Mouse (Mus musculus) liver, embryonic 12.5 days (tissue): ENCODE measurements around the gene Idh3b. TPM values are rescaled to one million over a fixed set of nuclear protein-coding genes. Genes with fewer than 3 reads are reported as not detected.

Experiments
- ATAC-seq: fragments of 200-750 bp; cut with Nextera tagmentation; 2 replicates; pipeline ENCODE4 v1.8.0; 2017; ENCODE audit warnings: moderate number of reproducible peaks, mild to moderate bottlenecking, moderate library complexity
- H3K27ac ChIP-seq: fragments of 300-500 bp; sonication (generic); 2 replicates; pipeline ENCODE4 v1.5.1; 2016; ENCODE audit warnings: mild to moderate bottlenecking
- H3K27me3 ChIP-seq: fragments of 300-500 bp; sonication (generic); replicated peaks from 2 replicates; pipeline ENCODE4 v1.6.1; 2016; ENCODE audit warnings: mild to moderate bottlenecking, moderate library complexity
- H3K36me3 ChIP-seq: fragments of 300-500 bp; sonication (generic); 2 replicates; pipeline ENCODE4 v1.6.1; 2016; ENCODE audit warnings: mild to moderate bottlenecking, moderate library complexity
- H3K4me1 ChIP-seq: fragments of 300-500 bp; sonication (generic); 2 replicates; pipeline ENCODE4 v1.6.1; 2016
- H3K4me2 ChIP-seq: fragments of 300-500 bp; sonication (generic); 2 replicates; pipeline ENCODE4 v1.6.1; 2016; ENCODE audit warnings: mild to moderate bottlenecking, moderate library complexity
- H3K4me3 ChIP-seq: fragments of 300-500 bp; sonication (generic); 2 replicates; pipeline ENCODE4 v1.5.1; 2016; ENCODE audit warnings: mild to moderate bottlenecking, moderate library complexity
- H3K9ac ChIP-seq: fragments of 300-500 bp; sonication (generic); 2 replicates; pipeline ENCODE4 v1.6.1; 2016; ENCODE audit warnings: mild to moderate bottlenecking, moderate library complexity
- H3K9me3 ChIP-seq: fragments of 300-500 bp; sonication (generic); replicated peaks from 2 replicates; pipeline ENCODE4 v1.6.1; 2016; ENCODE audit warnings: mild to moderate bottlenecking, moderate library complexity
- WGBS: fragments of 180-500 bp; shearing (Covaris S2); methylation state at CpG from one replicate; pipeline ENCODE4 v1.1.7; 2016; ENCODE audit not compliant: insufficient replicate concordance; 5-methylcytosine and 5-hydroxymethylcytosine counted together
- polyA plus RNA-seq: library from polyadenylated mRNA; unstranded; fragments of >200 nt; fragmentation: Nextera tagmentation; extraction: Ambion mirVana; gene quantifications from 2 replicates; pipeline ENCODE4 v1.2.1, GENCODE M21; 2016

The Idh3b gene
- polyA plus RNA-seq, 1 experiment from 2014 or later = 127 TPM

DNA sequence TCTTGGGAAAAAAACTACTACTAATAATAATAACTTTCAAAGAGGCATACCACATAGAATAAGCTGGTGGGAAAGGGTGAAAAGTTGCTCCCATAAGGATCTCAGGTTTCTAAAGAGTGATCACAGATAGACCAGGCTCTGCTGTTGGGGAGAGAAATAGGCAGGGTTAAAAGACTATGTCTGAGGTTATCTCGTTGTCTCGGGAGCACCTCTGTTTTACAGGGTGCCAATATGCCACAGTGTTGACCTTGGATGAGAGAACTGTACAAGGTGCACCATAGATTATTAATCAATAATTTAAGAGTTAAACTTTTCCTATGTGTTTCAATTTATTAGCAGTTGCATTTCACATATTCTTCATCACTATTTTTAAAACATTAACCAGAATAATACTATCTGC is 22.4 kb downstream of the Idh3b start:
- Histone ChIP-seq H3K4me1 (peaks cover 75% of the 10 kb centered on the region), H3K9ac (no peak overlapping the region), H3K4me3 (no peak overlapping the region), H3K36me3 (no peaks in the 10 kb centered on the region), H3K9me3 (no peaks in the 10 kb centered on the region), H3K4me2 (peak overlapping the region; percentile 65), H3K27me3 (no peaks in the 10 kb centered on the region), H3K27ac (peak overlapping the region; percentile 71)
- peak; percentile 55 for ATAC-seq
- 25% methylated on average over 2 of the region's 2 CpGs for WGBS

DNA sequence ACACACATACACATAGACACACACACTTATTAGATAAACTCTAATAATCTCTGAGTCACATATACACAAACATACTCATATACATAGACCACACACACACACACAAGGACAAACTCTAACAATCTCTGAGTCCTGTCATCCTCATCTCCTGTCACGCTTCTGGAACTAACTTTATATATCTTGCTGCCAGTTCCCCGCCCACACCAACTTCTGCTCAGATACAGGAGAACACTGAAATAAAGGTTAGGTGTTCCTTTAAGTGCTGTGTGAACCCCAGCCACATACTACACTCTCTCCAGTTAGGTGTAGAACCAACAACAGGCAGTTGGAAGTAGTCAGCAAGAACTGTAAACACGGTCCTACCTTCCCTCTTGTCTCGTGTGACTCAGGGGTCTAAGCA is 23.5 kb downstream of the Idh3b start:
- H3K27me3 ChIP-seq = no peaks in the 10 kb centered on the region
- H3K9me3 ChIP-seq = no peaks in the 10 kb centered on the region
- 0 out of 2 replicates have a peak overlapping the region, but pooled peaks have one; percentile 18 for H3K9ac ChIP-seq
- H3K4me2 ChIP-seq = 0 out of 2 replicates have a peak overlapping the region, but pooled peaks have one; percentile 27
- 66% methylated on average over 4 of the region's 4 CpGs for WGBS
- ATAC-seq = no peak
- peaks cover 68% of the 10 kb centered on the region for H3K4me1 ChIP-seq
- no peak overlapping the region for H3K27ac ChIP-seq
- no peaks in the 10 kb centered on the region for H3K36me3 ChIP-seq
- no peak overlapping the region for H3K4me3 ChIP-seq

DNA sequence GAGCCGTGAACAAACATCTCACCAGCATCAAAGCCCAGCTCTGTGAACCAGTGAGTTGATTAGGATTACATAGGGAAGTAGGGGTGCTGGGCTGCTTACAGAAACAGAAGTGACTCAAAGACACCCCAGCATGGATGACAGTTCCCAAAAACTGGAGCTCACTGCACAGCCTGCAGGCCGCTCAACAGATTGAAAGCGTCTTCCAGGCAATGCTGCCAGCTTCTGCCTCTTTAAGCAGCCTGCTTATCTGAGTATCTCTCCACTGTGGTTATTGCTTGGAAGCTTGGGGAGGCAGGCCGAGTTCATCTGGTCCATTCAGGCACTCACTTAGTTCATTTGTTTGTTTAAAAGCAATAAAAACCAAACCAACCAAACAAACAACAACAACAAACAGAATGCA is 27.6 kb downstream of the Idh3b start:
- no peak for ATAC-seq
- Histone ChIP-seq H3K36me3 (no peaks in the 10 kb centered on the region), H3K9me3 (no peaks in the 10 kb centered on the region), H3K4me2 (no peak overlapping the region), H3K27ac (no peak overlapping the region), H3K9ac (no peak overlapping the region), H3K4me1 (peaks cover 27% of the 10 kb centered on the region), H3K4me3 (no peak overlapping the region), H3K27me3 (no peaks in the 10 kb centered on the region)
- 41% methylated on average over 4 of the region's 4 CpGs for WGBS

DNA sequence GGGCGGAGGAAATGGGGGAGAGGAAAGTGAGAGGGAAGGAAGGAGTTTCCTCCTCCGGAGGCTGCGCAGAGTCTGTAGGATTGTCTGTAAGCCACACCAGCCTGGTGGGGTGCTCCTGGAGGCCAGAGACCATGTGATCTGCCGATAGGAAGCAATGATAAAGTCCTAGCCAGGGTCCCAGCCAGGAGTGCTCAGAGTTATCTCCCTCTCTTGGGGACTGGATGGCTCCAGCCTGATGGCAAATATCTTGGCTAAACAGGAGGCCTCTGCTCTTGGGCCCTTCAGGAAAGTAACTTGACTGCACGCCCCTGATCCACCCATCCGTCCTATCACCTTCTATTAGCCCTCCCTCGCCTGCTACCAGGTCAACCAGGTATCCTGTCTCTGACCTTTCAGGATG is 36.1 kb downstream of the Idh3b start:
- no peaks in the 10 kb centered on the region for H3K9me3 ChIP-seq
- peak; percentile 92 for ATAC-seq
- no peaks in the 10 kb centered on the region for H3K27me3 ChIP-seq
- H3K27ac ChIP-seq = peak overlapping the region; percentile 60; the same call in 1 of the 2 replicates
- no peaks in the 10 kb centered on the region for H3K36me3 ChIP-seq
- peak overlapping the region; percentile 41 for H3K4me2 ChIP-seq
- H3K9ac ChIP-seq = peak overlapping the region; percentile 18
- peaks cover 19% of the 10 kb centered on the region for H3K4me1 ChIP-seq
- 32% methylated on average over 7 of the region's 7 CpGs for WGBS
- H3K4me3 ChIP-seq = no peak overlapping the region

DNA sequence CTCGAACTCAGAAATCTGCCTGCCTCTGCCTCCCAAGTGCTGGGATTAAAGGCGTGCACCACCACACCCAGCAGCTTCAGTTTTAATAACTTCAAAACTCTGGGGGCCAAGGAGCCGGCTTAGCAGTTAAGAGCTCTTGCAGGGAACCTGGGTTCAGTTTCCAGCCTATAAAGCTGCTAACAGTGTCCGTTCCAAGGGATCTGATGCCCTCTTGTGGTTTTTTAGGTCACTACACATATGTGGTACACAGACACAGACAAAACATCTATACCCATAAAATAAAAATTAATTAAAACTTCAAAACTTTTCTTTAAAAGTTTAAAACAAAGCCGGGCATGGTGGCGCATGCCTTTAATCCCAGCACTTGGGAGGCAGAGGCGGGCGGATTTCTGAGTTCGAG is 37.4 kb downstream of the Idh3b start:
- no peak overlapping the region for H3K4me2 ChIP-seq
- WGBS = 37% methylated on average over 9 of the region's 9 CpGs
- H3K36me3 ChIP-seq = no peaks in the 10 kb centered on the region
- no peak for ATAC-seq
- no peak overlapping the region for H3K27ac ChIP-seq
- H3K4me1 ChIP-seq = peaks cover 19% of the 10 kb centered on the region
- no peak overlapping the region for H3K4me3 ChIP-seq
- no peak overlapping the region for H3K9ac ChIP-seq
- H3K9me3 ChIP-seq = no peaks in the 10 kb centered on the region
- H3K27me3 ChIP-seq = no peaks in the 10 kb centered on the region

Other genes starting within 250 kb of the Idh3b start
- gene Tgm6, start 172.1 kb downstream of the Idh3b start, polyA plus RNA-seq = not detected in 2 replicates
- gene Snrpb, start 105.1 kb downstream of the Idh3b start, polyA plus RNA-seq = 436 and 453 TPM in 2 replicates
- 0.04 TPM in 1 of 2 replicates, not detected in the other for gene Tmc2, start 89.4 kb downstream of the Idh3b start, polyA plus RNA-seq
- 377 and 389 TPM in 2 replicates for gene Nop56, start 10.1 kb downstream of the Idh3b start, polyA plus RNA-seq
- 0.41 and 0.61 TPM in 2 replicates for gene Ebf4, start 10.6 kb upstream of the Idh3b start, polyA plus RNA-seq
- 11.0 TPM in 2 replicates for gene Cpxm1, start 113.0 kb upstream of the Idh3b start, polyA plus RNA-seq
- not detected in 2 replicates for gene Gm28372, start 120.7 kb upstream of the Idh3b start, polyA plus RNA-seq
- not detected in 2 replicates for gene 1700020A23Rik, start 120.7 kb upstream of the Idh3b start, polyA plus RNA-seq
- gene Tmem239, start 121.9 kb upstream of the Idh3b start, polyA plus RNA-seq = not detected in 2 replicates
- 54.9 and 64.5 TPM in 2 replicates for gene Vps16, start 139.8 kb upstream of the Idh3b start, polyA plus RNA-seq
- gene Pced1a, start 140.2 kb upstream of the Idh3b start, polyA plus RNA-seq = 5.2 and 5.7 TPM in 2 replicates
- gene Ptpra, start 165.7 kb upstream of the Idh3b start, polyA plus RNA-seq = 51.3 and 57.7 TPM in 2 replicates